Mouse (Mus musculus) kidney, adult 2 months (tissue): ENCODE results near the gene Pcyt1a. TPM values are rescaled to one million over a fixed set of nuclear protein-coding genes. Genes with fewer than 3 reads are reported as not detected.

Experiments used
- DNase-seq: peaks from one replicate; pipeline ENCODE4 v3.0.0; 2021
- H3K27ac ChIP-seq: fragments of 200-500 bp; 2 replicates; pipeline ENCODE4 v1.5.1; 2012; ENCODE audit warnings: low read depth, low read length, control low read depth, inconsistent platforms; ENCODE audit not compliant: insufficient read depth
- H3K27me3 ChIP-seq: fragments of 200-500 bp; replicated peaks from 2 replicates; pipeline ENCODE4 v1.6.1; 2012; ENCODE audit warnings: mild to moderate bottlenecking, moderate library complexity, low read length, inconsistent platforms; ENCODE audit not compliant: control insufficient read depth, insufficient read depth
- H3K36me3 ChIP-seq: fragments of 200-500 bp; 2 replicates; pipeline ENCODE4 v1.6.1; 2012; ENCODE audit warnings: mild to moderate bottlenecking, moderate library complexity, low read length, inconsistent platforms; ENCODE audit not compliant: control insufficient read depth, insufficient read depth
- H3K4me1 ChIP-seq: fragments of 200-500 bp; 2 replicates; pipeline ENCODE4 v1.6.1; 2011; ENCODE audit warnings: low read length; ENCODE audit not compliant: control insufficient read depth, insufficient read depth
- H3K4me3 ChIP-seq: fragments of 200-500 bp; 2 replicates; pipeline ENCODE4 v1.5.1; 2011; ENCODE audit warnings: mild to moderate bottlenecking, low read depth, low read length, control low read depth; ENCODE audit not compliant: insufficient read depth
- CTCF ChIP-seq: fragments of 200-500 bp; conservative IDR thresholded peaks from 2 replicates; pipeline ENCODE4 v1.5.1; 2011; ENCODE audit warnings: low read depth, mild to moderate bottlenecking, control low read depth, low read length, moderate library complexity, mixed read lengths; ENCODE audit not compliant: insufficient read depth, insufficient read length
- POLR2A ChIP-seq: fragments of 200-500 bp; IDR thresholded peaks from one replicate; pipeline ENCODE4 v1.6.1; 2011; ENCODE audit warnings: low read depth, low read length, control low read depth
- WGBS: fragments of 180-500 bp; shearing (Covaris S2); methylation state at CpG from one replicate; pipeline ENCODE4 v1.1.7; 2018; 5-methylcytosine and 5-hydroxymethylcytosine counted together
- polyA plus RNA-seq: library from polyadenylated mRNA; depleted of rRNA; stranded (reverse); fragments of >200 nt; gene quantifications from 2 replicates; pipeline ENCODE4 v1.2.3, GENCODE M21; 2012

Pcyt1a gene
- polyA plus RNA-seq, 1 experiment = 43.8 TPM

DNA sequence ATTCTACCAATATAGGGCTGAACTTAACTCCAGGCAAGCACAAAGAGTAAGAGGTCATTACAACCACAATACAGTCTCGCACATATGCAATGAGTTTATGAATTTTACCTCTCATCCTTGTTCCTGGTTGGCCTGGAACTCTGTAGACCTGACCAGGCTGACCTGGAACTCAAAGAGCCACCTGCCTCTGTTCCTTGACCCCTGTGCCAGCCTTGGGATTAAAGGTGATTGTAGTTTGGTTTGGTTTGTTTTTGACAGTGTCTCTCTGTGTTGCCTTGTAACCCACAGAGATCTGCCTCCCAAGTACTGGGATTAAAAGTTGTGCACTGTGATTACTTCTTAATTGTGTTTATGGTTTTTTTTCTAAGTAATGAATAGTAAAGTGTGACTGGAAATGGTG is 26.0 kb downstream of the Pcyt1a start:
- Histone ChIP-seq H3K27me3 (no peaks in the 10 kb centered on the region), H3K36me3 (no peaks in the 10 kb centered on the region; the same call in 1 of the 2 replicates), H3K4me1 (peaks cover 8% of the 10 kb centered on the region; the same call in 1 of the 2 replicates), H3K27ac (no peak overlapping the region), H3K4me3 (no peak overlapping the region)
- WGBS = 70% methylated on average over 1 of the region's 1 CpGs
- TF ChIP-seq POLR2A = no peak
- no peak for TF ChIP-seq CTCF
- peak; percentile 60 for DNase-seq

DNA sequence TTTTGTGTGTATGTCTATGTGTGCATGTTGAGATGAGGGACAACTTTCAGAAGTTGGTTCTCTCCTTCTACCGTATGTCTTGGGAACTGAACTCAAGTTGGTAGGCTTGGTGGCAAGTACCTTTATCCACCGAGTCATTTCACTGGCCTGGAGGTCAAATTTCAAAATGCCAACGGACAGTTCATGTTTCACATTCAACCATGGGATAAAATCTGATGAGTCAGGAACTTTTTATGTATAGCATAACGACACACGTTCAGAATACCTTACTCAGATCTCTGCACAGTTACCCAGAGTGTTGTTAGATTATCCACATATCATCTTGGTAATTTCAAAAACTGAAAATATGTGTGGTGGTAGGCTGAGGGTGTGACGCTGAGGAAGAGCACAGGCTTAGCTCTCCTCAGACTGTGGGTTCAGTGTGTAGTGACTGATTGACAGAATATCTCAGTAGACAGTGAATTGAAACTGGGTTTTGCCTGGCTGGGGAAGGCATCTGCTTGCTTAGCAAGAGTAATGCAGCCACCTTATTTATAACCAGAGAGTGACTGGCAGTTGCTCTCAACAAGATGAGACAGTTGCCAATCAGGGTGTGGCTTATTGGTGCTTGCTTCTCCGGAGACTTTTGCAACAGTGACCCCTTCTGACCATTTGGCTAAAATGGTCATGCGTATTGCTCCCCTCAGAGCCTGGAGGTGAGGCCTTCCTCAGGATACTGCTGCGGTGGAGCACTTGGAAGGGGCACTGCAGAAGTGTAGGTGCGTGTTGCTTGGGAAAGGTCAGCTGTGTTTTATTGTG is 27.1 kb downstream of the Pcyt1a start:
- Histone ChIP-seq H3K4me3 (no peak overlapping the region), H3K27ac (no peak overlapping the region), H3K27me3 (no peaks in the 10 kb centered on the region), H3K36me3 (peaks cover 1% of the 10 kb centered on the region; the same call in 1 of the 2 replicates), H3K4me1 (0 out of 2 replicates have a peak, but pooled peaks cover under 1% of the 10 kb centered on the region)
- peak; percentile 91 for DNase-seq
- 42% methylated on average over 10 of the region's 10 CpGs for WGBS
- TF ChIP-seq POLR2A (no peak), CTCF (peak; percentile 78)

DNA sequence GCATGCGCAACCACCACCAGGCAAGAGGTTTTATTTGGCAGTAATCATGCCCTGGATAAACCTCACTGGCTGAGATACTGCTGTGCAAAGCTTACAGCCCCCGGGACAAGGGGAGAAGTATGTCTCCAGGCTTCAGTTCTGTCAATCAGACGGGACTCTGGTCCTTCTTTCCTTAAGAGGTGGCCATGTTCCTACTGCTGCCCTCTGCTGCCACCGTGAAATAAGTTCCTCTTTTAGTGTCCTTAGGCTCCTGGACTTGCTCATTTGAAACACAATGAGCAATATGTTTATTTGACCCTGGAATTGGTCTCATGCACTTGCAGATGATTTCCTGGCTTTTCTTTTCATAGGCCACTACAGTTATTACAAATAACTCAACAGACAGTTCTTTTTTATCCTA is 29.8 kb downstream of the Pcyt1a start:
- Histone ChIP-seq H3K27ac (no peak overlapping the region), H3K36me3 (peaks cover 3% of the 10 kb centered on the region), H3K27me3 (no peaks in the 10 kb centered on the region), H3K4me3 (no peak overlapping the region), H3K4me1 (no peaks in the 10 kb centered on the region)
- TF ChIP-seq CTCF (peak; percentile 32; the same call in 1 of the 2 replicates), POLR2A (no peak)
- WGBS = 64% methylated on average over 4 of the region's 4 CpGs
- no peak for DNase-seq

DNA sequence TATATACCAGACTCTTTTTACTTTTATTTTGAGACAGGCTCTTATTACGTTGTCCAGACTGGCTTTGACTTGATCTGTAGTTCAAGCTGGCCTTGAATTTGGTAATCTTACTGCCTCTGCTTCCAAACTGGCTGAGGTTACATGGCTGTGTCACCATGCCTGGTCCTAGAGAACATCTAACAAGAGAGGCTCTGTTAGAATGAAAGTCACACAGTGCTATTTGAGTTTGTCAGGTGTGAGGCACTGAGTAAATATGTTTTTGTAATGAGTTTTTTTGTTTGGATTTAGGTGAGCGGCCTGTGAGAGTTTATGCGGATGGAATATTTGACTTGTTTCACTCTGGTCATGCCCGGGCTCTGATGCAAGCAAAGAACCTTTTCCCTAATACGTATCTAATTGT is 31.0 kb downstream of the Pcyt1a start:
- DNase-seq = no peak
- Histone ChIP-seq H3K27ac (no peak overlapping the region), H3K4me3 (no peak overlapping the region), H3K4me1 (no peaks in the 10 kb centered on the region), H3K36me3 (peaks cover 3% of the 10 kb centered on the region), H3K27me3 (no peaks in the 10 kb centered on the region)
- 90% methylated on average over 5 of the region's 5 CpGs for WGBS
- TF ChIP-seq CTCF = no peak
- TF ChIP-seq POLR2A = no peak

DNA sequence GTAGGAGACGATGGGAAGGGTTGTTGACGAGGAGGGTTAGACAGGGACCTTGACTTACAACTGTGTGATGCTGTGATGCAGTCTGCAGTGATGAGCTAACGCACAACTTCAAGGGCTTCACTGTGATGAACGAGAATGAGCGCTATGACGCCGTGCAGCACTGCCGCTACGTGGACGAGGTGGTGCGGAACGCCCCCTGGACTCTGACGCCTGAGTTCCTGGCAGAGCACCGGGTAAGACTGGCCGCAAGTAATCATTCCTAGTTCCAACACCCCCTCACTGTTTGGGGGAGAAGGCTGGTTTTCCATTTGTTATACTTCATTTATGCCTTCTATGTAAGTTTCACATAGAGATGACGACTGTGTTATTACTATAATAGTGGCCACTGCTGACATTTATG is 32.2 kb downstream of the Pcyt1a start:
- Histone ChIP-seq H3K4me1 (no peaks in the 10 kb centered on the region), H3K27me3 (no peaks in the 10 kb centered on the region), H3K36me3 (peaks cover 3% of the 10 kb centered on the region), H3K4me3 (no peak overlapping the region), H3K27ac (no peak overlapping the region)
- no peak for DNase-seq
- no peak for TF ChIP-seq CTCF
- TF ChIP-seq POLR2A = no peak
- WGBS = 86% methylated on average over 16 of the region's 16 CpGs

DNA sequence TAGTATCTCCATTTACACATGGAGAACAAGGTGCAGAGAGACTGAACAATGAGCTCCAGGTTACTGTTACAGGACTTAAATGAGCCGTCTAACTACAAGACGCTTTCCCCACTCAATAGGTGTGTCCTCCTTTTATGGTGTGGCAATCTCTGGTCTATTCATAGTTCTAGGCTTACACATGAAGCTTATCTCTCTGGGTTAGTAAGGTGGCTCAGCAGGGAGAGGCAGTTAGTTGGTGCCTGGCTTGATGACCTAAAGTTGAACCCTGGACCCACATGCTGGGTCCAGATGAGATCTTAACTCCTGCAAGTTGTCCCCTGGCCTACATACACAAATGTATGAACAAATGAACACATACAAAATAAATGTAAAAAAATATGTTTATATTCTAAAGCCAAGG is 32.7 kb downstream of the Pcyt1a start:
- Histone ChIP-seq H3K4me1 (no peaks in the 10 kb centered on the region), H3K27ac (no peak overlapping the region), H3K36me3 (peaks cover 3% of the 10 kb centered on the region), H3K4me3 (no peak overlapping the region), H3K27me3 (no peaks in the 10 kb centered on the region)
- no peak for TF ChIP-seq CTCF
- TF ChIP-seq POLR2A = no peak
- no peak for DNase-seq
- WGBS = 83% methylated on average over 2 of the region's 2 CpGs

DNA sequence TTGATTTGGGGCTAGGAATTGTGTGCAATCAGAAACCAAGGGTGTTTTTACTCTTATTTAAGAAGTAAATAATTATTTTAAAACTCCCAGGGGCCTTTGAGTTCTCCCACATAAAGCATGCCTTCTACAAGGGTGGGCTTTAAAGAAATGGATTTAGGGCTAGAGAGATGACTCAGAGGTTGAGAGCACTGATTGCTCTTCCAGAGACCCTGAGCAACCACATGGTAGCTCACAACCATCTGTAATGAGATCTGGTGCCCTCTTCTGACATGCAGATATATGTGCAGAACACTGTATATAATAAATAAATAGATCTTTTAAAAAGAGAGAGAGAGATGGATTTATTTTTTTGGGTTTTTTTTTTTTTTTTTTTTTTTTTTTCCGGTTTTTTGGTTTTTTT is 34.2 kb downstream of the Pcyt1a start:
- Histone ChIP-seq H3K4me1 (no peaks in the 10 kb centered on the region), H3K36me3 (peaks cover 3% of the 10 kb centered on the region), H3K27ac (no peak overlapping the region), H3K27me3 (no peaks in the 10 kb centered on the region), H3K4me3 (no peak overlapping the region)
- DNase-seq = no peak
- TF ChIP-seq CTCF (no peak), POLR2A (no peak)
- 0% methylated on average over 1 of the region's 1 CpGs for WGBS
